9 mouse cellular contexts compared by ENCODE assay signal in genomic region chr13:96983251-96984126, GRCm38 (mm10). TPM values are rescaled to one million over a fixed set of nuclear protein-coding genes. Genes with fewer than 3 reads are reported as not detected.
A peak's percentile ranks its signal among the peaks of the same experiment; 100 is the strongest.
DNase-seq lines count a peak whose midpoint lies in the region; ATAC-seq and TF ChIP-seq lines count a peak whose summit lies in the region.
"Had no signal": no experiment of that assay in that cellular context is flagged by ENCODE, and none has a peak within 500 bp of the region (broad histone marks: within the 10 kb centered on the region; RNA-seq: fewer than 3 reads in every experiment).

No protein-coding gene starts in this region.

- peaks cover 12% of the 10 kb centered on the region for H3K4me1 ChIP-seq in E14TG2a.4 (replicated peaks; ENCODE audit: low read depth, low read length)
- H3K4me1 ChIP-seq in intestine, embryonic 15.5 days (replicated peaks) = 0 out of 2 replicates have a peak, but pooled peaks cover 8% of the 10 kb centered on the region
- H3K4me1 ChIP-seq in liver, embryonic 15.5 days (replicated peaks) = peaks cover 28% of the 10 kb centered on the region
- no peaks in the 10 kb centered on the region for H3K4me1 ChIP-seq in forebrain, embryonic 11.5 days (replicated peaks; ENCODE audit: control insufficient read depth, insufficient read depth, low read length)

- peak overlapping the region; percentile 57 for H3K4me3 ChIP-seq in E14TG2a.4 (replicated peaks; ENCODE audit: low read length)
- no peak overlapping the region for H3K4me3 ChIP-seq in intestine, embryonic 15.5 days (replicated peaks)
- peak overlapping the region; percentile 32 for H3K4me3 ChIP-seq in liver, embryonic 15.5 days (replicated peaks)
- H3K4me3 ChIP-seq in forebrain, embryonic 11.5 days (ENCODE audit: low read depth, low read length) = no peak overlapping the region

- peak overlapping the region; percentile 17; the same call in 1 of the 2 replicates for H3K4me2 ChIP-seq in intestine, embryonic 15.5 days (replicated peaks)
- H3K4me2 ChIP-seq in liver, embryonic 15.5 days = peak overlapping the region; percentile 55
- no peak overlapping the region for H3K4me2 ChIP-seq in forebrain, embryonic 11.5 days (ENCODE audit: low read depth, low read length, severe bottlenecking)

- H3K9me3 ChIP-seq in E14TG2a.4 (ENCODE audit: low read length) = 0 out of 2 replicates have a peak, but pooled peaks cover 2% of the 10 kb centered on the region
- no peaks in the 10 kb centered on the region for H3K9me3 ChIP-seq in intestine, embryonic 15.5 days
- H3K9me3 ChIP-seq in liver, embryonic 15.5 days (replicated peaks) = no peaks in the 10 kb centered on the region
- H3K9me3 ChIP-seq in forebrain, embryonic 11.5 days (ENCODE audit: control insufficient read depth, low read length) = no peaks in the 10 kb centered on the region
- H3K9me3 ChIP-seq: G1E had no signal

- no peak for TF ChIP-seq CTCF in E14TG2a.4 (conservative IDR thresholded peaks at IDR 0.05; ENCODE audit: low read length)

- H3K27ac ChIP-seq in intestine, embryonic 15.5 days = no peak overlapping the region
- H3K27ac ChIP-seq in liver, embryonic 15.5 days (replicated peaks) = peak overlapping the region; percentile 82
- H3K27ac ChIP-seq in forebrain, embryonic 11.5 days (ENCODE audit: low read depth, low read length) = no peak overlapping the region

- peak; percentile 36; the same call in 1 of the 2 replicates for ATAC-seq in intestine, embryonic 15.5 days
- peak; percentile 77 for ATAC-seq in liver, embryonic 15.5 days (ENCODE audit: insufficient read depth)
- no peak for ATAC-seq in monocyte, adult 5-6 weeks (replicated peaks; ENCODE audit: insufficient number of reproducible peaks, low FRiP score, low TSS enrichment, poor library complexity, severe bottlenecking)
- ATAC-seq in forebrain, embryonic 11.5 days (replicated peaks; ENCODE audit: low FRiP score) = no peak

- DNase-seq in heart, adult 11 months = peak; percentile 63
- no peak for DNase-seq in heart, adult 18-20 months
- DNase-seq in forebrain, embryonic 11.5 days (ENCODE audit: low spot score) = no peak
- no peak for DNase-seq in cerebellum, postnatal 4 days (ENCODE audit: low spot score in 2 of 2)

- 49% methylated on average over 26 of the region's 26 CpGs for WGBS in intestine, embryonic 15.5 days
- WGBS in liver, embryonic 15.5 days (ENCODE audit: insufficient replicate concordance) = 11% methylated on average over 26 of the region's 26 CpGs
- 70% methylated on average over 26 of the region's 26 CpGs for WGBS in forebrain, embryonic 11.5 days

- no peaks in the 10 kb centered on the region for H3K36me3 ChIP-seq in E14TG2a.4 (ENCODE audit: insufficient read depth, low read length)
- no peaks in the 10 kb centered on the region for H3K36me3 ChIP-seq in intestine, embryonic 15.5 days
- H3K36me3 ChIP-seq in liver, embryonic 15.5 days (replicated peaks) = no peaks in the 10 kb centered on the region
- no peaks in the 10 kb centered on the region for H3K36me3 ChIP-seq in forebrain, embryonic 11.5 days (ENCODE audit: control insufficient read depth, insufficient read depth, low read length)
- H3K36me3 ChIP-seq: G1E had no signal

- peaks cover 17% of the 10 kb centered on the region for H3K27me3 ChIP-seq in E14TG2a.4 (ENCODE audit: insufficient read depth, low read length)
- H3K27me3 ChIP-seq in intestine, embryonic 15.5 days (replicated peaks) = no peaks in the 10 kb centered on the region
- peaks cover 50% of the 10 kb centered on the region for H3K27me3 ChIP-seq in liver, embryonic 15.5 days
- no peaks in the 10 kb centered on the region for H3K27me3 ChIP-seq in forebrain, embryonic 11.5 days (ENCODE audit: control insufficient read depth, insufficient read depth, low read length)

- H3K9ac ChIP-seq in intestine, embryonic 15.5 days = no peak overlapping the region
- H3K9ac ChIP-seq in liver, embryonic 15.5 days = peak overlapping the region; percentile 48; the same call in 1 of the 2 replicates
- no peak overlapping the region for H3K9ac ChIP-seq in forebrain, embryonic 11.5 days (ENCODE audit: low read length)

RNA-seq across cellular contexts. Expression of gene 1700029F12Rik, which starts 50.7 kb away (rescaled TPM):
- not detected for total RNA-seq in heart, adult 18-20 months (2021)
- polyA plus RNA-seq in intestine, embryonic 15.5 days (2015; fragmentation: Nextera tagmentation; extraction: Ambion mirVana) = not detected in 2 replicates
- polyA plus RNA-seq in liver, embryonic 15.5 days (2015; fragmentation: Nextera tagmentation; extraction: Ambion mirVana) = not detected in 2 replicates
- not detected in 3 replicates for total RNA-seq in monocyte, adult 5-6 weeks (2017)
- polyA plus RNA-seq in forebrain, embryonic 11.5 days (2014; fragmentation: Nextera tagmentation; extraction: Ambion mirVana) = not detected in 2 replicates
- total RNA-seq: G1E had no signal
- polyA plus RNA-seq: G1E had no signal

RNA-seq across cellular contexts. Expression of gene Gcnt4, which starts 59.0 kb away (rescaled TPM):
- total RNA-seq in heart, adult 18-20 months (2021) = under 1 TPM; 0.05 to 0.08 TPM
- polyA plus RNA-seq in intestine, embryonic 15.5 days (2015; fragmentation: Nextera tagmentation; extraction: Ambion mirVana) = 4.5 and 4.8 TPM in 2 replicates
- 0.90 and 1.3 TPM in 2 replicates for polyA plus RNA-seq in liver, embryonic 15.5 days (2015; fragmentation: Nextera tagmentation; extraction: Ambion mirVana)
- total RNA-seq in monocyte, adult 5-6 weeks (2017) = not detected in 3 replicates
- 0.11 and 0.13 TPM in 2 replicates for polyA plus RNA-seq in forebrain, embryonic 11.5 days (2014; fragmentation: Nextera tagmentation; extraction: Ambion mirVana)
- polyA plus RNA-seq: G1E had no signal

Comparison
In these comparisons a context has a peak if more than half of its experiments do, and no peak if none do; other contexts are left out.
1. H3K4me3 ChIP-seq: peak in E14TG2a.4 (single experiment) and liver, embryonic 15.5 days (single experiment); none in intestine, embryonic 15.5 days (single experiment) and forebrain, embryonic 11.5 days (single experiment).
2. ATAC-seq: peak in intestine, embryonic 15.5 days (single experiment) and liver, embryonic 15.5 days (single experiment); none in monocyte, adult 5-6 weeks (single experiment) and forebrain, embryonic 11.5 days (single experiment).